Mouse (Mus musculus): ENCODE data around the gene H2-Oa. TPM values are rescaled to one million over a fixed set of nuclear protein-coding genes. Genes with fewer than 3 reads are reported as not detected.
"Not testable (repeated sequence)": the region's sequence is repeated elsewhere in the genome, so short reads cannot be mapped to it uniquely, and the experiment has no call there.

H2-Oa gene
- total RNA-seq, 2 experiments from 2014 or later, result 0.34 TPM; not detected in 1

DNA sequence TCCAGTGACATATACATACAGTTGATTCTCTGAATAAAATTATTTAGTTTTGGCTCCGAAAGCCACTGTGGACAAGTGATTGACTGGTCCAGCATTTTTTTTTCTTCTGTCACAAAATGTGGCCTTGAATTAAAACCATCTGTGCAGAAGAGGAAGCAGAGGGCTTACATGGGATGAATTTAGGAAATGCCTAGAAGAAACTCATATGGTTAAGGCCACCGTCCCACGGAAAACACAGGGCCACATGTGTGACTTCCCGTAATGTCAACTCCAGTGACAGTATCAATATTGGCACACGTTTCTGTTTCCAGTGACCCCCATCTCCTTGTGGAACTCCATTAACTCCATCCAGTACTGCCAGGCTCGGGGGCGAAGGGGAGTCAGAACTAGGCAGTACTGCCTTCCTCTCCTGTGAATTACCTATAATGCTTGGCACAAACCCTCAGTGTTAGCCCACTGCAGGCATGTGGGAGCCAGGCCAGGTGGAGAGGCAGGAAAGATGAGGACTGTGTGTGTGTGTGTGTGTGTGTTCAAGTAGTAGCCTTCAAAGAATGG lies 50.4 kb downstream of the H2-Oa start:
- no peak for DNase-seq (ENCODE audit: low spot score in 2 of 2)

DNA sequence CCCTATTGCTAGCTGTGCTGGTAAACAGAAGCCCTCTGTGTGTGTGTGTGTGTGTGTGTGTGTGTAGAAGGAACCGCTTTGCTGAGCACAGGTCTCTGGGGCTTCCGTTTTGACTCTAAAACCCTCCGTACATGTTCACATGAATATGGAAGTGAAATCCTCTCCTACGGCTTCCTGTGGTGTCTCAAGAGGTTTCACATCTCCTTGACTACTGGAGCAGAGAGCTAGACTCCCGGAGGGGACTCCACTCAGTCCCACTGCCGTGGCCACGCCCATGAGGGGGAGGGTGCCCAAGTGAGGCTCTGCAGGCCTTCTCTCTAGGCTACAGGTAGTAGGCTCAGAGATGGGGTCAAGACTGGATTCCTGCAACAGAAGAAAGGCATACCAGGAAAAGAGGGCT lies 50.9 kb downstream of the H2-Oa start, which contains the start of gene H2-DMb2:
TSS of gene H2-DMb2 (plus strand) at position 275 of the 400 bp plus-strand sequence.
- no peak for DNase-seq (ENCODE audit: low spot score in 2 of 2)

DNA sequence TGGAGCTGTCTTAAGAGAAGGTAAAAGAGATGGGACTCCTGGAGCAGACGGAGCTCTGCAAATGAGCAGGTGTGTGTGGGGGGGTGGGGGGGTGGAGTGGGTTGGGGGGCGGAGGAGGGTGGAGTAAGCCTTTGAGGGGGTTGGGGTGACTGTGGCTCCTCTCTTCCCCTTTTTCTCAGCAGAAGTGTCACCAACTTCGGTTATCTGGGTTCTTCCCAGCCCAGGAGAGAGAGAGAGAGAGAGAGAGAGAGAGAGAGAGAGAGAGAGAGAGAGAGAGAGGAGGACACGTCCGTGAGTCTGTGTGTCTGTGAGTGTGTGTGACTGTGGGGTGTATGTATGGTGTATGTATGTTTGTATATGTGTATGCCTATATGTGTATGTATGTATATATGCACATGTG lies 51.3 kb downstream of the H2-Oa start:
- DNase-seq (ENCODE audit: low spot score in 2 of 2), result no peak

DNA sequence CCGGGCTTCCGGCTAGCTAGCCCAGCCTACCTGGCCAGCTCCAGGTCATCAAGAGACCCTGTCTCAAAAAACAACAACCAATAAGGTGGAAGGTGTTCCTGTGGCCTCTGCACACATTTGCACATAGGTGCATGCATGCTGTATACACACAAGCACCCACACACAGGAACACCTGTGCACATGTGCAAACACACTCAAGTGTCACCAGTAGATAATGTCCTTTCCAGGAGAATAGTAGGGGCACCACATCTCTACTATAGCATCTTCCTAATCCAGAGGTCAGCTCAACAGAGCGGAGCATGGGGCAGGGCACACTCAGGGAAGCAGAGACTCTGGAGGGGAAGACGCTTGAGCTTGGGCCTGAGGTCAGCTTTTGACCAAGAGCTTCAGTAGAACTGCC lies 52.1 kb downstream of the H2-Oa start:
- DNase-seq (ENCODE audit: low spot score in 2 of 2), result not testable (repeated sequence)

Other genes starting within 250 kb of the H2-Oa start
- 10 to 100 TPM; 25.1 to 27.1 TPM for gene Cd320, start 249.2 kb upstream of the H2-Oa start, total RNA-seq (2021)
- not detected for gene Gm7029, start 218.5 kb upstream of the H2-Oa start, total RNA-seq (2021)
- 1 to 10 TPM; 5.6 to 6.8 TPM for gene Kifc1, start 201.7 kb upstream of the H2-Oa start, total RNA-seq (2021)
- gene Platr17, start 187.2 kb upstream of the H2-Oa start, total RNA-seq (2021), result 1 to 10 TPM in 1 of 2 experiments, under 1 TPM in 1; 0.87 to 1.1 TPM
- 10 to 100 TPM; 23.9 to 29.6 TPM for gene Daxx, start 182.9 kb upstream of the H2-Oa start, total RNA-seq (2021)
- 10 to 100 TPM; 36.3 to 40.7 TPM for gene Tapbp, start 176.4 kb upstream of the H2-Oa start, total RNA-seq (2021)
- 10 to 100 TPM; 29.4 to 30.5 TPM for gene Zbtb22, start 176.4 kb upstream of the H2-Oa start, total RNA-seq (2021)
- gene Rgl2, start 162.8 kb upstream of the H2-Oa start, total RNA-seq (2021), result 10 to 100 TPM; 60.2 to 80.6 TPM
- gene Pfdn6, start 152.0 kb upstream of the H2-Oa start, total RNA-seq (2021), result 100 to 1,000 TPM in 1 of 2 experiments, 10 to 100 TPM in 1; 83.1 to 106 TPM
- gene Wdr46, start 151.7 kb upstream of the H2-Oa start, total RNA-seq (2021), result 10 to 100 TPM; 21.8 to 24.8 TPM
- 1 to 10 TPM; 6.2 to 6.7 TPM for gene B3galt4, start 140.9 kb upstream of the H2-Oa start, total RNA-seq (2021)
- 10 to 100 TPM; 80.4 to 81.7 TPM for gene Vps52, start 136.5 kb upstream of the H2-Oa start, total RNA-seq (2021)
- gene Rps18, start 136.3 kb upstream of the H2-Oa start, total RNA-seq (2021), result 100 to 1,000 TPM; 453 to 457 TPM
- 10 to 100 TPM; 11.1 to 14.3 TPM for gene H2-K1, start 92.0 kb upstream of the H2-Oa start, total RNA-seq (2021)
- 10 to 100 TPM; 27.8 to 34.2 TPM for gene Ring1, start 67.7 kb upstream of the H2-Oa start, total RNA-seq (2021)
- 10 to 100 TPM; 48.6 to 51.6 TPM for gene H2-Ke6, start 64.3 kb upstream of the H2-Oa start, total RNA-seq (2021)
- 100 to 1,000 TPM in 1 of 2 experiments, 10 to 100 TPM in 1; 82.8 to 108 TPM for gene Slc39a7, start 60.7 kb upstream of the H2-Oa start, total RNA-seq (2021)
- gene Rxrb, start 60.5 kb upstream of the H2-Oa start, total RNA-seq (2021), result 10 to 100 TPM; 70.1 to 70.2 TPM
- 10 to 100 TPM; 14.5 to 22.0 TPM for gene Col11a2, start 52.9 kb upstream of the H2-Oa start, total RNA-seq (2021)
- gene H2-DMa, start 27.2 kb downstream of the H2-Oa start, total RNA-seq (2021), result 10 to 100 TPM; 34.4 to 38.6 TPM
- 100 to 1,000 TPM; 252 to 263 TPM for gene Brd2, start 30.3 kb downstream of the H2-Oa start, total RNA-seq (2021)
- not detected for gene H2-DMb2, start 51.0 kb downstream of the H2-Oa start, total RNA-seq (2021)
- under 1 TPM; 0.69 to 0.91 TPM for gene H2-DMb1, start 60.7 kb downstream of the H2-Oa start, total RNA-seq (2021)
- 1 to 10 TPM; 5.1 to 5.2 TPM for gene Tap1, start 95.2 kb downstream of the H2-Oa start, total RNA-seq (2021)
- 1 to 10 TPM; 1.4 to 1.9 TPM for gene Psmb9, start 95.4 kb downstream of the H2-Oa start, total RNA-seq (2021)
- 1 to 10 TPM; 2.3 to 4.4 TPM for gene Psmb8, start 105.4 kb downstream of the H2-Oa start, total RNA-seq (2021)
- 1 to 10 TPM; 4.8 to 6.3 TPM for gene Tap2, start 111.2 kb downstream of the H2-Oa start, total RNA-seq (2021)
- gene H2-Ob, start 146.6 kb downstream of the H2-Oa start, total RNA-seq (2021), result under 1 TPM; 0.18 to 0.33 TPM
- 1 to 10 TPM; 1.6 to 1.8 TPM for gene H2-Ab1, start 165.3 kb downstream of the H2-Oa start, total RNA-seq (2021)
- under 1 TPM; 0.64 to 0.69 TPM for gene H2-Aa, start 195.5 kb downstream of the H2-Oa start, total RNA-seq (2021)
- 1 to 10 TPM; 1.3 to 2.3 TPM for gene H2-Eb1, start 213.5 kb downstream of the H2-Oa start, total RNA-seq (2021)
- gene H2-Eb2, start 233.3 kb downstream of the H2-Oa start, total RNA-seq (2021), result not detected

Measured in layer of hippocampus, postnatal 10 days (tissue).